Mouse (Mus musculus): ENCODE measurements around the gene Pcif1. TPM values are rescaled to one million over a fixed set of nuclear protein-coding genes. Genes with fewer than 3 reads are reported as not detected.

The Pcif1 gene
- polyA plus RNA-seq, 1 experiment from 2014 or later: 87.8 TPM

DNA sequence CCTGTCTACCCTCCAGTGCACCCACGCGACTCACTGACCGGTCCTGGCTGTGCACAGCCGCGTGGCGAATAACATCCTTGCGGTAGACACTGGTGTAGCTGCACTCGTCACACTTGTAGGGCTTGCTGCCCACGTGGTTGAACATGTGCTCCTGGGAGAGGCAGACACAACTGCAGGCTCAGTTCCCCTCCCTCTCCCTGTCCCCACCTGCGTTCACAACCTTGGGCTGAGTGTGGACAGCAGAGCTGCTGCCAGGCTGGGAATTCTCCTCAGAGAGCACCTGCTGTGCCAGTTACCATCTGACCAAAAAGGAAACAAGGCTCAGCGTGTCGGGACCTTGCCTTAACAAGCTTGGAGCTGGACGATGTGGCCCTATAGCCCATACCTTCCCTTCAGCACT lies 22.3 kb downstream of the Pcif1 start:
- H3K27me3 ChIP-seq: no peaks in the 10 kb centered on the region
- H3K4me1 ChIP-seq (replicated peaks): 0 out of 2 replicates have a peak, but pooled peaks cover 3% of the 10 kb centered on the region
- no peak overlapping the region for H3K9ac ChIP-seq
- 95% methylated on average over 13 of the region's 13 CpGs for WGBS
- H3K4me2 ChIP-seq: no peak overlapping the region
- no peak for ATAC-seq (ENCODE audit: low FRiP score)
- H3K36me3 ChIP-seq: peaks cover 100% of the 10 kb centered on the region
- peaks cover 5% of the 10 kb centered on the region for H3K9me3 ChIP-seq
- no peak overlapping the region for H3K4me3 ChIP-seq
- no peak overlapping the region for H3K27ac ChIP-seq

DNA sequence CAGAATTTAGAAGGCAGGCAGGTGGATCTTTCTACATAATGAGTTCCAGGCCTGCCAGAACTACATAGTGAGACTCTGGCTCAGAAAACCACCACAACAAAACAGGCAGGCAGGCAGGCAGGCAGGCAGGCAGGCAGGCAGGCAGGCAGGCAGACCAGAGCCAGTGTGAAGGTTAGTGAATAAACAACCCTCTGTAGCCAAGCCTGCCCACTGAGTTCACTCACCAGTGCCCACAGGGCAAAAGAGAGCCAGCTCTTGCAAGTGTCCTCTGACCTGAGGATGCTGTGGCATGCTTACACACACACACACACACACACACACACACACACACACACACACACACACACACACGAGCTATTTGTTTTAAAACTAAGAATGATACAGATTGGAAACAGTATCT lies 24.4 kb downstream of the Pcif1 start:
- Histone ChIP-seq H3K4me3 (no peak overlapping the region), H3K27ac (no peak overlapping the region), H3K4me2 (no peak overlapping the region), H3K4me1 (replicated peaks) (0 out of 2 replicates have a peak, but pooled peaks cover 3% of the 10 kb centered on the region), H3K9me3 (peaks cover 5% of the 10 kb centered on the region), H3K27me3 (no peaks in the 10 kb centered on the region), H3K36me3 (peaks cover 100% of the 10 kb centered on the region), H3K9ac (no peak overlapping the region)
- ATAC-seq (ENCODE audit: low FRiP score): no peak
- WGBS: 83% methylated on average over 1 of the region's 1 CpGs

DNA sequence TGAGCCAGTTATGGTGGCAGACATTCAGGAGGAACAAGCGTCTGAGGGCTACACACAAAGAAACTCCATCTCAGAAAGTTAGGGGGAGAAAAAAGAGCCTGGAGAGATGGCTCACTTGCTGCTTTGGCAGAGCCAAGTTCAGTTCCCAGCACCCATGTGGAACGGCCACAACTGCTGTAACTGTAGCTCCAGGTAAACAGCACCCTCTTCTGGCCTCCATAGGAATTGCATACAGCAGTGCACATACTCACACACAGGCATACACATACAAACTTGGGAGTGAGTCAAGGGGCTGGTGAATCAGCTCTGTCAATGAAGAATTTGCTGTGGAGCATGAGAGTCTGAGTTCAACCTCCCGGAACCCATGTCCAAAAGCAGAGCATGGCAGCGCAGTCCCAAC lies 27.0 kb downstream of the Pcif1 start:
- Histone ChIP-seq H3K4me1 (replicated peaks) (peaks cover 24% of the 10 kb centered on the region), H3K27me3 (no peaks in the 10 kb centered on the region), H3K36me3 (peaks cover 83% of the 10 kb centered on the region), H3K27ac (no peak overlapping the region), H3K9ac (no peak overlapping the region), H3K4me3 (no peak overlapping the region), H3K9me3 (peaks cover 5% of the 10 kb centered on the region), H3K4me2 (no peak overlapping the region)
- 99% methylated on average over 4 of the region's 4 CpGs for WGBS
- no peak for ATAC-seq (ENCODE audit: low FRiP score)

DNA sequence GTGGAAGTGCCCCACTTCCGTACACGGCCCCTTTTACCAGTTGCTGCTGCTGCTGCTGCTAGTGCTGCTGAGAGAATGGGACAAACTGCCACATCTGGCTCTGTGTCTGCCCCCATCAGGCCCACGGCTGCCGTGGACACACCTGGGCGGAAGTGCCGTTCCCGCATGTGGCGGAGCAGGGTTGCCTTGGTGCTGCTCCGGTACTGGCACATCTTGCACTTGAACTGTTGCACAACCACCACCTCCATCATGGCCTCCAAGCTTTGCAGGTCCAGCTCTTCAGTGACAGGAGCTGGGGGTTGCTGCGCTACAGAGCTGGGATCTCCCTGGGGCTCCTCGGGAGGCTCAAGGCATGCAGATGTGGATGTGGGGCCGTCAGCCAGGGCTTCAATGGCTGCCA lies 28.4 kb downstream of the Pcif1 start:
- H3K9me3 ChIP-seq: peaks cover 5% of the 10 kb centered on the region
- H3K4me1 ChIP-seq (replicated peaks): peaks cover 30% of the 10 kb centered on the region
- WGBS: 97% methylated on average over 12 of the region's 12 CpGs
- no peaks in the 10 kb centered on the region for H3K27me3 ChIP-seq
- H3K4me3 ChIP-seq: no peak overlapping the region
- no peak overlapping the region for H3K9ac ChIP-seq
- no peak for ATAC-seq (ENCODE audit: low FRiP score)
- no peak overlapping the region for H3K27ac ChIP-seq
- H3K36me3 ChIP-seq: peaks cover 69% of the 10 kb centered on the region
- H3K4me2 ChIP-seq: no peak overlapping the region

DNA sequence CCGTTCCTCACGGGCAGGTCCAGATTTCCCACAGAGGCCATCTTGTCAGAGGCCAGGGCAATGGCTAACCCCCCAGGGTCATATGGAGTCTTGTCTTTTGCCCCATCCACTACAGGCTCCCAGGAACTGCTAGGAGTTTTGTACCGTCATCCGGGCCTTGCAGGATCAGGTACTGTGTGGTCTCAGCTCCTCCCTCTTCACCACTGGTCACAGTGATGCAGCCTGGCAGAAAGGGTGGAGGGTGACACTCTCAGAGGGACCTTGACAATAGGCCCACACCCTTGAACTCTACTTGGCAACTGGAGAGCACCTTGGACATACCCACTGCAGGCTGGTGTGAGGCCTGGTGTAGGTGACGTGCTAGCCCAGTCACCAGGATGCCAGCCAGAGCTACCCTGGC lies 28.9 kb downstream of the Pcif1 start:
- over 99% methylated on average over 5 of the region's 5 CpGs for WGBS
- H3K9ac ChIP-seq: no peak overlapping the region
- no peak overlapping the region for H3K4me3 ChIP-seq
- ATAC-seq (ENCODE audit: low FRiP score): no peak
- peaks cover 64% of the 10 kb centered on the region for H3K36me3 ChIP-seq
- no peak overlapping the region for H3K4me2 ChIP-seq
- H3K4me1 ChIP-seq (replicated peaks): peaks cover 28% of the 10 kb centered on the region
- H3K9me3 ChIP-seq: peaks cover 5% of the 10 kb centered on the region
- no peaks in the 10 kb centered on the region for H3K27me3 ChIP-seq
- H3K27ac ChIP-seq: no peak overlapping the region

DNA sequence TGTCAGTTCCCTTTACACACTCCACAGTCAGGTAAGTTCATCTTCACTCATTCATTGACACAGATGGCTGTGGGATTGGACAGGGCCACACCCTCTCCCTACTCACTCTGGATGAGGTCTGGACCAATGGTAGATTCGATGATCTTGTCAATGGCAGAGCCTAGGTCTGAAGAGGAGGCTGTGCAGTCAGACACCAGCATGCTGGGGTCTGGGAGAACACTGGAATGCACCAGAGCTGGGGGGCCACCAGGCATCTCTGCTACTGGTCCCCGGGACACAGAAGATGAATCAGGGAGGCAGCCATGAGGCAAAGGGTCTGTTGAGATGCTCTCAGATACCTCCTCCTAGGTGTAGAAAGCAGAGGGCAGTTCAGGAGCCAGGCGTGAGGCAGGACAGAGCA lies 30.0 kb downstream of the Pcif1 start:
- H3K4me3 ChIP-seq: peak overlapping the region; percentile 77
- ATAC-seq (ENCODE audit: low FRiP score): no peak
- WGBS: 99% methylated on average over 3 of the region's 3 CpGs
- no peaks in the 10 kb centered on the region for H3K27me3 ChIP-seq
- H3K36me3 ChIP-seq: peaks cover 53% of the 10 kb centered on the region
- peak overlapping the region; percentile 80 for H3K4me2 ChIP-seq
- no peak overlapping the region for H3K27ac ChIP-seq
- peaks cover 5% of the 10 kb centered on the region for H3K9me3 ChIP-seq
- H3K4me1 ChIP-seq (replicated peaks): peaks cover 28% of the 10 kb centered on the region
- peak overlapping the region; percentile 81 for H3K9ac ChIP-seq

DNA sequence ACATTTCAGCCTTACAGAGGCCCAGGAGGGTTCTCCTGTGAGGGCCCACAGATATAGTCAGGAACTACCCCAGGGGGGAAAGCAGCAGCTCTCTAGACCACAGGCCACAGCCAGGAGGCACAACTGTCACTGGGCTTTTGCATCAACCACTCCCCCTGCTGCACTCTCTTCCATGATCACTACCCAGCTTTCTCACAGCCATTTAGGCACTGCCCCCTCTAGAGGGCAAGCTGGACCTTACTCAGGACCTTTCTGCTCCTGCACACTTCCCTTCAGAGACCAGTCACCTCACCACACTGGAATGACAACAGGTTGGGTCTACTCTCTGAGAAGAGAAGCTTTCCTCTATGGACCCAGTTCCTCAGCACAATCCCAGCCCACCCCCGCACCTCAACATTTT lies 30.4 kb downstream of the Pcif1 start:
- Histone ChIP-seq H3K4me2 (peak overlapping the region; percentile 80), H3K9me3 (peaks cover 5% of the 10 kb centered on the region), H3K27me3 (no peaks in the 10 kb centered on the region), H3K36me3 (peaks cover 49% of the 10 kb centered on the region), H3K9ac (peak overlapping the region; percentile 81), H3K4me1 (replicated peaks) (peaks cover 28% of the 10 kb centered on the region), H3K4me3 (peak overlapping the region; percentile 77), H3K27ac (no peak overlapping the region)
- WGBS: 94% methylated on average over 1 of the region's 1 CpGs
- no peak for ATAC-seq (ENCODE audit: low FRiP score)

DNA sequence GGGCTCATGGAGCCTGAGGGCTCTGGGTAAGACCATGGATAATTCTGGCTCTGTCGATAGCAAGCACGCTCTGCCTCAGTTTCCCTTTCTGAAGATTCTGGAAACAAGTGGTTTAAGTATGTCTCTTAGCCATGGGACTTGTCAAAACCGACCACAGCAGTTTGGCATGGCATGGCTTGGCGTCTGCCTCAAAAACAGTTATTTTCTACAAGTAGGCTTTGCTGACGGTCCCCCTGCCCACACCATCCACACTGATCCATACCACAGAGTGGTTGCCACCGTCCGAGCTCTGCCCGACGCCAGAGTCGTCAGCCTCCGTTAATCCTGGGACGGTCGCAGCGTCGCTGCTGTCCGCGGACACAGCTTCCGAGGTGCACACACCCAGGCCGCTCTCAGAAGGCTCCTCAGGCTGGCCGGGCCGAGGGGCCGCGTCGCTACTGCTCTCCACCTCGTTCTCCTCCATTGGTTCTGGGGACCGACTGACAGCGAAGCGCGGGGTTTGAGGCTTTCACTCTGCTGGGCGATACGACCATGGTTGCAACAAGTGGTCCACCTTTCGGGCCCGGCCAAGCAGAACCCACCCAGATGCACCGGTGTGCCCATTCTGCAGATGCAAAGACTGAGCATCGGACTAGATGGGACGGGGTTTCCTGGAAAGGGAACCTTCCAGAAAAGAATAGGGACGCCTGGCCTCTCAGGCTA lies 31.4 kb downstream of the Pcif1 start:
- ATAC-seq (ENCODE audit: low FRiP score): peak; percentile 37
- 6% methylated on average over 37 of the region's 37 CpGs for whole genome bisulfite sequencing

DNA sequence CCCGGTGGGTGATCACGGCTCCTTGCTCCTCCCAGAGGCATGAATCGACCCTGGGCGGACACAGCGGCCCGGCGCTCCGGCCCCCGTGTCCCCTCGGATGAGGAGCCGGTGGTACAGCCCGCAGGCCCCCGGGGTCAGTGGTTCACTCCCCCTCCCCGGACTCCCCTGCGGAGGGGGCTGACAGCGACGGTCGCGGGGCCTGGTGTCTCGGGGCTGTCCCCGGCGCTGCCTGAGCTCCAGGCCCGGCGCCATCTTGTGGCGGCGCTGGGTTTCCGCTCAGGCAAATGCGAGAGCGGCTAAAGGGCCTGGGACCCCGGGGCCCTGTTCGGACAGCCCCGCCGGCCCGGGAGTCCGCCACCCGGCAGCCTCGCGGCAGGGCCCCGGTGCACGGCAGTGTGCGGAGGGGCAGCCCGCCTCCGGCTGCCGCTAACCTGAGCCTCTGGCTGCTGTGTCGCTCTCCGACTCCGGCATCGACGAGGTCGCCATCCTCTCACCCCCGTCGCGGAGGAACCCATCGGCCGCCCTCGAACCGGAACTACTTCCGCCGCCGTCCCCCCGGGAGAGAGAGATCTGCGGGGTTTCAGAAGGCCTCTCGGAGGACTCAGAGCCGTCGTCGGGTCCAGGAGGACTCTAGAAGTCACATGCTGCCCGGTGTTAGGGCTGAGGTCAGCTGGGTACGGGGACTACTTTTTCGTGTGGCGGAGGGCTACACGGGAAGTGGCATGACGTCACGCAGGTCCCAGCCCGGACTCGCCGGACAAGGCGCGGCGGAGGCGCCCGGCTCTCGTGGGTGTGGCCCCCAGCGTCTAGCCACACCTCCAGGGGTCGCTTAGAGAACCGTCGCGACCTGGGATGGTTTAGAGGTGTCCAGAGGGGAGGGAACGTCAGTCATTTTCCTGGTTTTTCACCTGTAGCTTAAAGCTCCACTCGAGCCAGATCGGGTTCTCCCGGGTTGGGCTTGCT lies 32.3 kb downstream of the Pcif1 start, which contains the start of gene Zfp335:
TSS of gene Zfp335 (minus strand) at position 672 of the 963 bp plus-strand sequence.
- Histone ChIP-seq H3K4me3 (peak within 1 kb of the TSS; percentile 77), H3K9me3 (peaks cover under 1% of the 10 kb centered on the region; the same call in 1 of the 2 replicates), H3K27ac (peak within 1 kb of the TSS; percentile 99), H3K27me3 (no peaks in the 10 kb centered on the region), H3K4me2 (peak within 1 kb of the TSS; percentile 80), H3K4me1 (replicated peaks) (peaks cover 28% of the 10 kb centered on the region), H3K36me3 (peaks cover 31% of the 10 kb centered on the region), H3K9ac (peak within 1 kb of the TSS; percentile 81)
- under 1% methylated on average over 89 of the region's 91 CpGs for WGBS
- peak; percentile 86 for ATAC-seq (ENCODE audit: low FRiP score)

More for the DNA sequence above, 31.4 kb downstream of the Pcif1 start:
- peak overlapping the region; percentile 80 for H3K4me2 ChIP-seq
- H3K27ac ChIP-seq: peak overlapping the region; percentile 99
- no peaks in the 10 kb centered on the region for H3K27me3 ChIP-seq
- H3K9me3 ChIP-seq: peaks cover 5% of the 10 kb centered on the region
- peaks cover 39% of the 10 kb centered on the region for H3K36me3 ChIP-seq
- H3K4me1 ChIP-seq (replicated peaks): peaks cover 28% of the 10 kb centered on the region
- peak overlapping the region; percentile 81 for H3K9ac ChIP-seq
- H3K4me3 ChIP-seq: peak overlapping the region; percentile 77

DNA sequence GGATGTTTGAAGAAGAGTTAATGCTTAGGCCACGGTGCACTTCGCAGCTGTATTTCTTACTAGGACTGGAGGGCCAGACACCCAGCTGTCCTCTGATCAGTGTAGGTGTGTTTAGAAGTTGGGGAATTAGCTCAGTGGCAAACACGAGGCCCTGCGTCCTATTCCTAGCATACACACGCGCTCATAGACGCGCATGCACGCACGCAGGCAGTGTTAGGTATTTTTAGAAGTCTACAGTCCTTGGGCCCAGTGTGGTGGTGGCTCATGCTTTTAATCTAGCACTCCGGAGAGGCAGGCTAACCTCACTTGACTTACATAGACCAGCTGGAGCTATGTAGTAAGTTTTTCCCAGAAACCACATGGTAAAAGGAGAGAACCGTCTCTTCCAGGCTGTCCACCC lies 33.0 kb downstream of the Pcif1 start:
- H3K9me3 ChIP-seq: no peaks in the 10 kb centered on the region
- peaks cover 28% of the 10 kb centered on the region for H3K4me1 ChIP-seq (replicated peaks)
- H3K27ac ChIP-seq: peak overlapping the region; percentile 99
- H3K9ac ChIP-seq: peak overlapping the region; percentile 81
- peak overlapping the region; percentile 77 for H3K4me3 ChIP-seq
- ATAC-seq (ENCODE audit: low FRiP score): peak; percentile 29
- peak overlapping the region; percentile 80 for H3K4me2 ChIP-seq
- no peaks in the 10 kb centered on the region for H3K27me3 ChIP-seq
- H3K36me3 ChIP-seq: peaks cover 23% of the 10 kb centered on the region
- WGBS: 21% methylated on average over 12 of the region's 12 CpGs

DNA sequence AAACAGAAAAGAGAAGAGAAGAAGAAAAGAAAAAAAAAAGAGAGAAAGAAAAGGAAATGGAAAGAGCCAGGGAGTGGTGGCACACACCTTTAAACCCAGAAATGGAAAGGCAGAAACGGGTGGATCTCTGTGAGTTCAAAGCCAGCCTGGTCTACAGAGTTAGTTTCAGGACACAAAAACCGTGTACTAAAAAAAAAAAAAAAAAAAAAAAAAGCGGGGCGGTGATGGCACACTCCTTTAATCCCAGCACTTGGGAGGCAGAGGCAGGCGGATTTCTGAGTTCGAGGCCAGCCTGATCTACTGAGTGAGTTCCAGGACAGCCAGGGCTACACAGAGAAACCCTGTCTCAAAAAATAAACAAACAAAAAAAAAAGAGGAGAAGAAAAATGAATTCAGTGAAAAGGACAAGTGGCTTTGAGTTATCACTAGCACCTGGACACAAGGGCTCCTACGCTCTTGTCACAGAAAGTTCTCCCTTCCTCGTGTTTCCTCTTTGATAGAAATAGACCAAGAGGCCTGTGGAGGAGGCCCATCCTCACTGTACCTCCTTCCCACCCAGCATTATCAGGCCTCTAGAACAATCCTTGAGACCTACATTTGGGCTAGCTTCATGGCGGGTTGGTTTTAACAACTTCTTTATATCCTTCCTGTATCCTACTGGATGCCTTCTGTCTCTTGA lies 33.8 kb downstream of the Pcif1 start:
- peak overlapping the region; percentile 99; the same call in 1 of the 2 replicates for H3K27ac ChIP-seq
- WGBS: 92% methylated on average over 8 of the region's 9 CpGs
- peak overlapping the region; percentile 80 for H3K4me2 ChIP-seq
- ATAC-seq (ENCODE audit: low FRiP score): no peak
- H3K27me3 ChIP-seq: no peaks in the 10 kb centered on the region
- no peak overlapping the region for H3K4me3 ChIP-seq
- H3K4me1 ChIP-seq (replicated peaks): peaks cover 28% of the 10 kb centered on the region
- peaks cover 15% of the 10 kb centered on the region for H3K36me3 ChIP-seq
- H3K9ac ChIP-seq: no peak overlapping the region
- H3K9me3 ChIP-seq: no peaks in the 10 kb centered on the region

DNA sequence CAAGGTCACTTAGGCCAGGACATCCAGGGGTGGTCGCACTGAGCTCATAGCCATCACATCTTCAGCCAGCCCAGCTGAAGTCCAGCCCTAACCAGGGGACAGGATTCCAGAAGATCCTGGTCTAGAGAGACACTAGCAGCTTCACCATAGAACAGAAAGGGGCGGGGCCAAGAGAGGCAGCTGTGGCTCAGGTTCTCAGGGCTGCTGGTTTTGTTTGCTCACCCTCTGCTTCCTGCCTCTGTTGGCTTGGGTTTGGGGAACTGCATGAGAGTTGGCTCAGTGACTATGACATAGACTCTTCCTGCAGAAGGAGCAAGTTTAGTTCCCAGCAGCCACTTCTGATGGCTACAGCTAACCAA lies 34.3 kb downstream of the Pcif1 start:
- no peak overlapping the region for H3K4me2 ChIP-seq
- ATAC-seq (ENCODE audit: low FRiP score): no peak
- no peak overlapping the region for H3K27ac ChIP-seq
- no peaks in the 10 kb centered on the region for H3K27me3 ChIP-seq
- 89% methylated on average over 2 of the region's 2 CpGs for WGBS
- no peaks in the 10 kb centered on the region for H3K9me3 ChIP-seq
- H3K4me1 ChIP-seq (replicated peaks): peaks cover 28% of the 10 kb centered on the region
- H3K36me3 ChIP-seq: peaks cover 10% of the 10 kb centered on the region
- no peak overlapping the region for H3K9ac ChIP-seq
- H3K4me3 ChIP-seq: no peak overlapping the region
